Mouse (Mus musculus): ENCODE measurements at regions not wholly inside any gene's neighbourhood (a gene's known extent, or its start where the extent isn't known, plus 50 kb on each side); places are given as distances from the start of the nearest gene placed in this dataset.

GRCm38 (mm10) chr5:132594796-132595195, 51.7 kb upstream of the Auts2 start:
- ATAC-seq (ENCODE audit: low FRiP score): no peak
- 73% methylated on average over 6 of the region's 6 CpGs for WGBS
- Histone ChIP-seq H3K36me3 (no peaks in the 10 kb centered on the region), H3K9ac (no peak overlapping the region), H3K4me2 (replicated peaks) (no peak overlapping the region), H3K4me3 (no peak overlapping the region), H3K4me1 (no peaks in the 10 kb centered on the region), H3K9me3 (replicated peaks) (no peaks in the 10 kb centered on the region), H3K27me3 (peaks cover 6% of the 10 kb centered on the region; the same call in 1 of the 2 replicates), H3K27ac (no peak overlapping the region)
